Mouse (Mus musculus): Measurements from ENCODE around the gene Tceal6. TPM values are rescaled to one million over a fixed set of nuclear protein-coding genes. Genes with fewer than 3 reads are reported as not detected.
"Not testable (repeated sequence)": the region's sequence is repeated elsewhere in the genome, so short reads cannot be mapped to it uniquely, and the experiment has no call there.

Gene Tceal6
- polyA plus RNA-seq (2012): not detected in 2 replicates

DNA sequence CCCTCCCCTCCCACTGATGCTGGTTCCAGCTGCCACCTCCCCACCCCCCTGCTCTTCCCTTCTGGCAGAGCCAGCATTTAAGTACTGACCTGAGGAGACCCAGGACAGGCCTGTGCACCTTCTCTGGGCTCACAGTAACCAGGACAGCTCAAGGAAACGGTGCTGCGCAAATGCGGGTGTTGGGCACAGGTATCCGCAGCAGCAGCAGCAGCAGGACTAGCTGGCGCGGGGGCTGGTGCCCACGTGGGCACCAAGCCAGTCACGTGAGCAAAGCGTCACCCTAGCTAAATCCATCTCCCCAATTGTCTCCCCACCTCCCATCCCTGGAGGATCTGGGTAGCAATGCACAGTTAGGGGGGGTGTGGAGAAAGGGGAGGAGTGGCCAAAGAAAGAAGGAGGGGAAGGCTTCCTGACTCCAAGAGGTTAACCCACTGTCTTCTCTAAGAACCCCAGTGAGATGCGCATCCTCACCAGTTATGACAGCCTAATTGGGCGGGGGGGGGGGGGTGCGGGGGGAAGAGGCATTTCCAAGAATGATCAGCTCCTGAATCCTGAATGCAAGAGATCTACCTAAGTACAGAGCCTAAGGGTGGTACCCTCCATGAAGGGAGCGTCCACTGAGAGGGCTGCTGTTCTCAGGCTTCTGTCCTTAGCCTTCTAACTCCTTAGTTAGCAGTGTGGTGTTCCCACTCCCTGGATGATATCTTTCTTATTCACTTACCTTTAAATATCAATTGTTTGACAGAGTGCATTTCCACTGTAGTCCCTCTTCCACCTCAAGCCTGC lies at the start of gene Tceal6:
Gene Tceal6 (minus strand): TSS at position 252 of the 786 bp plus-strand sequence.
- TF ChIP-seq TAL1 (IDR thresholded peaks at IDR 0.05; ENCODE audit: low read length) (no peak), GATA1 (IDR thresholded peaks at IDR 0.05; ENCODE audit: low read length) (no peak)
- Histone ChIP-seq H3K4me1 (ENCODE audit: control insufficient read depth) (no peaks in the 10 kb centered on the region), H3K27me3 (ENCODE audit: control insufficient read depth) (peaks cover 7% of the 10 kb centered on the region), H3K9me3 (ENCODE audit: control insufficient read depth, low read length) (no peaks in the 10 kb centered on the region; the same call in 1 of the 2 replicates), H3K36me3 (ENCODE audit: control insufficient read depth) (no peaks in the 10 kb centered on the region), H3K4me3 (replicated peaks) (no peak within 1 kb of the TSS)

DNA sequence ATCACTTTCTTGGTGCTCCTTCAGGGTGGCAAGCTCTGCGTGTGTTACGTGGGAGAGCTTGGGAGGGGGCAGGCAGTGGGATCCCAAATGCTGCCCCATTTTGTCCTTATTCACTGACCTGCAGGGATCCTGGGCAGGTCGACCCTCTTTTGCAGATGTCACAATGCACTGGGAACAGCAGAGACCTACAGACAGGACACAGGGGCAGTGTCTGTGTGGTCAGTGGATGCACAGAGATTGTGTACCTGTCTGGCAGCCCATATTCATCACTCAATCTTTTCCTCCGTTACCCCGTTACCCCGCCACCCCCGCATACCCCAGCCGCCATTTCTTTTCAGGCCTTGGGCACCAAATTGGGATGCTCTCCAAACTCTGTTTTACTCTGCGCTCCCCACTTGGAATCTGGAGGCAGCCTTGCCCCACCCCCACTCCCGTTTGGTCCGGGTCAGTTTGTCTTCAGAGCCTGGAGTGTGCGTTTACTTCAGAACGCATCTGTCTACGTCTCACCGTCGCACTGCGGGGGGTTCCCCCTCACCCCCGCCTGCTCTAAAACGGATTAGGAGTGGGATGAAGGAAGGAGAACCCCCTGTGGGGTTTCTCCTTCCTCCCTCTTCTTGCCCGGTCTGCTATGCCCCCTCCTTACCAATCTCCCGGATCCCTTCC lies 583 bp downstream of the Tceal6 start:
- not testable (repeated sequence) for H3K4me1 ChIP-seq (ENCODE audit: control insufficient read depth); H3K27me3 ChIP-seq (ENCODE audit: control insufficient read depth); H3K36me3 ChIP-seq (ENCODE audit: control insufficient read depth); H3K9me3 ChIP-seq (ENCODE audit: control insufficient read depth, low read length); H3K4me3 ChIP-seq (replicated peaks)

DNA sequence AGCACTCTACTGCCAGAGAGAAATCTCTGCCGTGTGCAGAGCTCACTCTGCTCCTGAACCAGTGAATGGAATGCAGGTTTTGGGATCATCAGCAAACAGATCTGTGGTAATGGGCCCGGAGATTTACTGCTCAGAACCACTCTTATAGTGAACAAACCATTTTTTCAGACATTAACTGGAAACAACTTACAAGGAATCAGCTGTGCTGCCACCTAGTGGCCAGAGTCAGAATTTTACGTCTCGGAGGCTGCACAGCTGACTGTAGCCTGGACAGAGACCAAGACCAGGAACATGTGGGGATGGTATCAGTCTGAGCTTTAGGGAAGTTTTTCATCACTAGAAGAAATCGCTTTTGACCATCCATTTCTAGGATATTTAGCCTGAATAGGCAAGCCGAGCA lies 20.6 kb downstream of the Tceal6 start:
- H3K9me3 ChIP-seq (ENCODE audit: control insufficient read depth, low read length); H3K4me1 ChIP-seq (ENCODE audit: control insufficient read depth); H3K4me3 ChIP-seq (replicated peaks); H3K27me3 ChIP-seq (ENCODE audit: control insufficient read depth); H3K36me3 ChIP-seq (ENCODE audit: control insufficient read depth): not testable (repeated sequence)

DNA sequence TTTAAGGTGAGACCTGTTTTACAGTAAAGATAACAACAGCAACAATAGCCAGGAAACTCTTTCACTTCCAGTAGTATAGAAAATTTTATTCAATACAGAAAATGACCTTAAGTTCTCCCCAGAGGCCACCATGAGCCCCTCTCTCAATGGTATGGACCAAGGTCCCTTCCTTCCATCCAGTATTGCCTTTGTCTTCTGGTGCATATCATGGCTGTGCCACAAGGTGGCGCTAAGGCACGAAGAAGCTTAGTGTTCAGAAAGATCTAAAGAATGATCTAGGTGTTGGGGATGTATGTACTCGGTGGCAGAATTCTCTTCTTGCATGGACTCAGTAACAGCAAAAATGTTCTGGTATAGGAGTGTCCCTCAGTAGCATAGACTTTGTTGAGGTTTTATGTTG lies 21.8 kb downstream of the Tceal6 start:
- not testable (repeated sequence) for H3K9me3 ChIP-seq (ENCODE audit: control insufficient read depth, low read length); H3K36me3 ChIP-seq (ENCODE audit: control insufficient read depth); H3K4me1 ChIP-seq (ENCODE audit: control insufficient read depth); H3K4me3 ChIP-seq (replicated peaks); H3K27me3 ChIP-seq (ENCODE audit: control insufficient read depth)

DNA sequence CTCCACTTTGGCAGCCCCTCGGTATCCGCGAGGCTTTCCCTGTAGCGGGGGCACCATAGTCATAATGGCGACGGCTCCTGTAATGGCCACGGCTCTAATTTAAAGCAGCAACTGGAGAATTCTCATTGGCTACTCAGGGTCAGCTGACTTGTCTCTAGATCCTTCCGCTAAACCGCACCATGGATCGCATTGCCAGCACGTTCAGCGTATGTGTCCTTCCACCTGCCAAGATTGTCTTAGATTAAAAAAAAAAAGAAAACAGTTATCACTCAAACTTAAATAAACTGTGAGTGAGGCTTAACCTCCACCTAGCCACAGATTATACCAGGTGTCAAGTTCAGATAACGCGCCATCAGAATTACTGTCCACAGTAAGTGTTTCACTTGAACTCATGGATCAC lies 33.0 kb downstream of the Tceal6 start, which contains the start of gene Gm15023:
Gene Gm15023 (minus strand): TSS at position 101 of the 400 bp plus-strand sequence.
- H3K4me1 ChIP-seq (ENCODE audit: control insufficient read depth); H3K9me3 ChIP-seq (ENCODE audit: control insufficient read depth, low read length); H3K4me3 ChIP-seq (replicated peaks); H3K36me3 ChIP-seq (ENCODE audit: control insufficient read depth); H3K27me3 ChIP-seq (ENCODE audit: control insufficient read depth): not testable (repeated sequence)

Other genes starting within 250 kb of the Tceal6 start
- gene Nxf2, start 245.9 kb downstream of the Tceal6 start, polyA plus RNA-seq (2012): not detected in 2 replicates
- 0.02 TPM in 2 replicates for gene Zmat1, start 201.5 kb downstream of the Tceal6 start, polyA plus RNA-seq (2012)
- not detected in 2 replicates for gene Gm15023, start 33.1 kb downstream of the Tceal6 start, polyA plus RNA-seq (2012)
- not detected in 2 replicates for gene Pramel3, start 91.6 kb upstream of the Tceal6 start, polyA plus RNA-seq (2012)
- gene Gm5128, start 162.6 kb upstream of the Tceal6 start, polyA plus RNA-seq (2012): not detected in 2 replicates
- not detected in 2 replicates for gene Gm7903, start 223.1 kb upstream of the Tceal6 start, polyA plus RNA-seq (2012)